Mouse (Mus musculus) midbrain, postnatal 0 days (tissue): ENCODE results near the gene Cpm. TPM values are rescaled to one million over a fixed set of nuclear protein-coding genes. Genes with fewer than 3 reads are reported as not detected.

Experiments
- ATAC-seq: fragments of 200-750 bp; cut with Nextera tagmentation; 2 replicates; pipeline ENCODE4 v1.8.0; 2017; ENCODE audit warnings: moderate number of reproducible peaks, mild to moderate bottlenecking, moderate TSS enrichment, moderate library complexity; ENCODE audit not compliant: low FRiP score
- DNase-seq: peaks from one replicate; pipeline ENCODE4 v3.0.0-alpha.2; 2015; ENCODE audit warnings: low spot score
- H3K27ac ChIP-seq: fragments of 300-500 bp; sonication (generic); 2 replicates; pipeline ENCODE4 v1.5.1; 2014; ENCODE audit warnings: low read depth, mild to moderate bottlenecking, low read length, mixed read lengths
- H3K27me3 ChIP-seq: fragments of 300-500 bp; sonication (generic); 2 replicates; pipeline ENCODE4 v1.6.1; 2014; ENCODE audit warnings: low read length, control low read depth, mixed read lengths; ENCODE audit not compliant: insufficient read depth
- H3K36me3 ChIP-seq: fragments of 300-500 bp; sonication (generic); 2 replicates; pipeline ENCODE4 v1.6.1; 2014; ENCODE audit warnings: low read length, control low read depth, mixed read lengths; ENCODE audit not compliant: insufficient read depth
- H3K4me1 ChIP-seq: fragments of 300-500 bp; sonication (generic); 2 replicates; pipeline ENCODE4 v1.6.1; 2014; ENCODE audit warnings: mild to moderate bottlenecking, control low read depth, antibody characterized with exemption, low read length, mixed read lengths; ENCODE audit not compliant: insufficient read depth
- H3K4me2 ChIP-seq: fragments of 300-500 bp; sonication (generic); 2 replicates; pipeline ENCODE4 v1.6.1; 2014; ENCODE audit warnings: low read depth, mild to moderate bottlenecking, low read length, mixed read lengths; ENCODE audit not compliant: poor library complexity, severe bottlenecking
- H3K4me3 ChIP-seq: fragments of 300-500 bp; sonication (generic); 2 replicates; pipeline ENCODE4 v1.5.1; 2014; ENCODE audit warnings: low read depth, mild to moderate bottlenecking, low read length, moderate library complexity
- H3K9ac ChIP-seq: fragments of 300-500 bp; sonication (generic); replicated peaks from 2 replicates; pipeline ENCODE4 v1.6.1; 2014; ENCODE audit warnings: mild to moderate bottlenecking, low read length, moderate library complexity, mixed read lengths; ENCODE audit not compliant: poor library complexity, severe bottlenecking
- H3K9me3 ChIP-seq: fragments of 300-500 bp; sonication (generic); 2 replicates; pipeline ENCODE4 v1.6.1; 2016; ENCODE audit warnings: low read length, control low read depth
- CTCF ChIP-seq: IDR thresholded peaks from 2 replicates; pipeline ENCODE4 v1.5.1; 2016; ENCODE audit warnings: antibody characterized with exemption, mild to moderate bottlenecking
- WGBS: fragments of 180-500 bp; shearing (Covaris S2); extraction: QIAGEN DNeasy Blood & Tissue Kit; methylation state at CpG from one replicate; pipeline ENCODE4 v1.1.7; 2014; 5-methylcytosine and 5-hydroxymethylcytosine counted together
- polyA plus RNA-seq: library from polyadenylated mRNA; unstranded; fragments of >200 nt; fragmentation: Nextera tagmentation; extraction: Ambion mirVana; gene quantifications from 2 replicates; pipeline ENCODE4 v1.2.1, GENCODE M21; 2015
- total RNA-seq: library from RNA; depleted of rRNA; stranded (reverse); fragments of >200 nt; gene quantifications from 2 replicates; pipeline ENCODE4 v1.2.3, GENCODE M21; 2014

Gene Cpm
- total and polyA plus RNA-seq, 2 experiments from 2014 or later = 3.9 to 7.9 TPM

- H3K4me3 ChIP-seq = no peak overlapping the region
- H3K27ac ChIP-seq = no peak overlapping the region
- H3K4me1 ChIP-seq = no peaks in the 10 kb centered on the region
- 93% methylated on average over 12 of the region's 12 CpGs for WGBS
- H3K27me3 ChIP-seq = no peaks in the 10 kb centered on the region
- no peaks in the 10 kb centered on the region for H3K9me3 ChIP-seq
- no peak overlapping the region for H3K9ac ChIP-seq
- no peak overlapping the region for H3K4me2 ChIP-seq
- DNase-seq (no peak), ATAC-seq (no peak)
- no peak for TF ChIP-seq CTCF
- H3K36me3 ChIP-seq = no peaks in the 10 kb centered on the region
These were observed 7.4 kb upstream of the Cpm start for GRCm38 (mm10) chr10:117621616-117622533.

DNA sequence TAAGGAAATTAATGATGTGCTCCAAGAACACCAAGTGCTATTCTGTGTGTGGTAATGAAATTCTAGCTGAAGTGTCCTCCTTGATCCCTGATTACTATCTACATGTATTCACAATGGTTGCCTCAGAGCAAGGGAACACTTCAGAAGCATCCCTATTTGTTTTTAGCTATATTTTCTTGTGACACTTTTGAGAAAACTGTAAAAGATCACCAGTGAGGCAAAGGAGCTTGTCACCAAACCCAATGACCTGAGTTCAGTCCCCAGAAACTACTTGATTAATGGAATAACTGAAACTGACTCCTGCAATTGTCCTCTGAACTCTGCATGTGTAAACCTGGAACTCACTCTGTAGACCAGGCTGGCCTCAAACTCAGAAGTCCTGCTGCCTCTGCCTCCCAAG, 5.9 kb upstream of the Cpm start:
- no peaks in the 10 kb centered on the region for H3K4me1 ChIP-seq
- H3K27me3 ChIP-seq = peaks cover 12% of the 10 kb centered on the region
- no peak for TF ChIP-seq CTCF
- H3K36me3 ChIP-seq = no peaks in the 10 kb centered on the region
- no peak for ATAC-seq
- no peak overlapping the region for H3K4me2 ChIP-seq
- H3K9me3 ChIP-seq = no peaks in the 10 kb centered on the region
- no peak overlapping the region for H3K27ac ChIP-seq
- no peak for DNase-seq
- H3K9ac ChIP-seq = no peak overlapping the region
- H3K4me3 ChIP-seq = no peak overlapping the region

DNA sequence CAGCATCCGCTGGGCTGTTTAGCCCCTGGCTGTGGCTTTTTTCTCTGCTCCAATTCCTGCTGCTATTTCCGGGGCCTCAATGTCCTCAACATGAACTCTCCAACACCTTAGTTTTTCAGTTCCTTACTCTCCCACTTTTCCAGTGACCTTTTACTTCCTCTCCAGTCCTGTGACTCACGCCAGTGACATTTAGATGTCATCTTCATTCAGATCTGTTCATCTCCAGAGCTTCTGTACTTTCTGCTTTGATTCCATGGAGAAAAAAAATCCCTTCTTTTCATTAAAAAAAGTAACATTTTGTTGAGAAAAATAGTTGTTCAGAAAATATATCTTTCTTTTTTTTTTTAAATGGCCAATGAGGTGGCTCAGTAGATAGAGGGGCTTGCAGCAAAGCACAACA, 5.1 kb upstream of the Cpm start:
- Histone ChIP-seq H3K9ac (no peak overlapping the region), H3K27me3 (peaks cover 12% of the 10 kb centered on the region), H3K36me3 (no peaks in the 10 kb centered on the region), H3K4me3 (no peak overlapping the region), H3K9me3 (no peaks in the 10 kb centered on the region), H3K4me1 (peaks cover under 1% of the 10 kb centered on the region; the same call in 1 of the 2 replicates), H3K27ac (no peak overlapping the region), H3K4me2 (no peak overlapping the region)
- TF ChIP-seq CTCF = no peak
- DNase-seq (no peak), ATAC-seq (no peak)
- 66% methylated on average over 3 of the region's 3 CpGs for WGBS

GRCm38 (mm10) chr10:117624655-117625497, 4.4 kb upstream of the Cpm start:
- H3K27ac ChIP-seq = no peak overlapping the region
- H3K9me3 ChIP-seq = no peaks in the 10 kb centered on the region
- ATAC-seq = no peak
- no peak for DNase-seq
- peaks cover 12% of the 10 kb centered on the region for H3K27me3 ChIP-seq
- H3K4me3 ChIP-seq = no peak overlapping the region
- TF ChIP-seq CTCF = no peak
- H3K36me3 ChIP-seq = no peaks in the 10 kb centered on the region
- no peak overlapping the region for H3K4me2 ChIP-seq
- peaks cover 5% of the 10 kb centered on the region; the same call in 1 of the 2 replicates for H3K4me1 ChIP-seq
- no peak overlapping the region for H3K9ac ChIP-seq
- 77% methylated on average over 9 of the region's 9 CpGs for WGBS

DNA sequence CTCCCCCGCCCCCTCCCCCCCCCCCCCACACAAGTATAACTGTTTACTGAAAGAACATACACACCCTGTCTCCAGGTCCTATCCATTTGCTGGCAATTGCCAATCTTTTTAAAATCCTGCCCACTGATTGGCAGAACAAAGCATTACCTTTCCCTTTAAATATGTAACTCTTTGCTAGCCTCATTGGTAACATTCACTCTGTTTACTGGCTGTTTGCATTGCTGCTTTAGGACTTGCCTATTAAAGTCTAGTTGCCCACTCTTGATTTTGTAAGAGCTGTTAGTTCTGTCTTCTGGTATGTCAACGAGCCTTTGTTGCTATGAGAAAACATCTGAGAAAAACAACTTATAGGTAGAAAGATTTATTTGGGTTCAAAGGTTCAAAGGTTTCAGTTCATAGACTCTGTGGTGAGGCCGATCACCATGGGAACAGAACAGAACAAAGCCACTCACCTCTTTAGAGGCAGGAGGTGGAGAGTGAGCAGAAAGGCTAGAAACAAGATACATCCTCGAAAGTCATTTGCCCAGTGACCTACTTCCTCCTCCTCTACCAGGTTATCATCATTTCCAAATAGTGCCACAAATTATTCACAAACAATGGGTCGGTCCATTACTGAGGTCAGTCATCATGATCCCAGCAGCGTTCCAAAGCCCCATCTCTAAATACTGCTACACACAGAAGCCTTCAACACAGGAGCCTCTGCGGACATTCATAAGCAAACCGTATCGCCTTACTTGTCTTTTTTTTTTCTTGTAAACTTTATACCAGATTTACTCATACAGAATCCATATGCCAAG, 3.6 kb upstream of the Cpm start:
- no peak overlapping the region for H3K9ac ChIP-seq
- H3K27ac ChIP-seq = no peak overlapping the region
- 74% methylated on average over 8 of the region's 9 CpGs for WGBS
- H3K27me3 ChIP-seq = peaks cover 17% of the 10 kb centered on the region
- no peaks in the 10 kb centered on the region for H3K9me3 ChIP-seq
- TF ChIP-seq CTCF = no peak
- DNase-seq (no peak), ATAC-seq (no peak)
- H3K4me3 ChIP-seq = no peak overlapping the region
- no peaks in the 10 kb centered on the region for H3K36me3 ChIP-seq
- peaks cover 5% of the 10 kb centered on the region; the same call in 1 of the 2 replicates for H3K4me1 ChIP-seq
- no peak overlapping the region for H3K4me2 ChIP-seq
